Mouse (Mus musculus): ENCODE measurements at regions not wholly inside any gene's neighbourhood (a gene's known extent, or its start where the extent isn't known, plus 50 kb on each side); places are given as distances from the start of the nearest gene placed in this dataset.

- TF ChIP-seq E2F4 (IDR thresholded peaks at IDR 0.05; ENCODE audit: insufficient replicate concordance, low read depth, low read length) (no peak), GABPA (IDR thresholded peaks at IDR 0.05; ENCODE audit: insufficient replicate concordance, low read depth, low read length) (no peak), EP300 (IDR thresholded peaks at IDR 0.05; ENCODE audit: low read length) (no peak), ELF1 (IDR thresholded peaks at IDR 0.05; ENCODE audit: low read depth, low read length) (no peak), HCFC1 (IDR thresholded peaks at IDR 0.05; ENCODE audit: low read depth, low read length) (no peak), MYC (IDR thresholded peaks at IDR 0.05; ENCODE audit: low read depth, low read length) (no peak), ZMIZ1 (IDR thresholded peaks at IDR 0.05; ENCODE audit: low read depth, low read length) (no peak)
Measured at GRCm38 (mm10) chr5:101250474-101250873, 405.0 kb downstream of the Gpat3 start.

All from CH12.LX (cell line).